Mouse (Mus musculus): ENCODE results near the gene Sigmar1. TPM values are rescaled to one million over a fixed set of nuclear protein-coding genes. Genes with fewer than 3 reads are reported as not detected.
"Not testable (repeated sequence)": the region's sequence is repeated elsewhere in the genome, so short reads cannot be mapped to it uniquely, and the experiment has no call there.

Sigmar1 gene
- polyA plus RNA-seq, 1 experiment from 2014 or later: 79.3 TPM

GRCm38 (mm10) chr4:41762688-41763114, 6.7 kb upstream of the Sigmar1 start:
- peaks cover 30% of the 10 kb centered on the region for H3K4me1 ChIP-seq (replicated peaks)
- not testable (repeated sequence) for H3K4me3 ChIP-seq, H3K9me3 ChIP-seq, H3K9ac ChIP-seq, H3K36me3 ChIP-seq, H3K27me3 ChIP-seq
- peak overlapping the region; percentile 48; the same call in 1 of the 2 replicates for H3K27ac ChIP-seq (replicated peaks)
- 40% methylated on average over 8 of the region's 8 CpGs for WGBS
- 0 out of 2 replicates have a peak overlapping the region, but pooled peaks have one; percentile 48 for H3K4me2 ChIP-seq
- ATAC-seq (ENCODE audit: low FRiP score, low read depth): peak; percentile 40

- Histone ChIP-seq H3K9ac (no peak overlapping the region), H3K9me3 (no peaks in the 10 kb centered on the region), H3K27me3 (no peaks in the 10 kb centered on the region), H3K4me3 (no peak overlapping the region), H3K4me1 (replicated peaks) (peaks cover 30% of the 10 kb centered on the region), H3K36me3 (0 out of 2 replicates have a peak, but pooled peaks cover 2% of the 10 kb centered on the region), H3K4me2 (peak overlapping the region; percentile 48; the same call in 1 of the 2 replicates), H3K27ac (replicated peaks) (peak overlapping the region; percentile 48)
- WGBS: 51% methylated on average over 8 of the region's 8 CpGs
- 0 out of 2 replicates have a peak, but pooled peaks have one; percentile 28 for ATAC-seq (ENCODE audit: low FRiP score, low read depth)
These were observed 6.2 kb upstream of the Sigmar1 start for GRCm38 (mm10) chr4:41762099-41762687.

- peak overlapping the region; percentile 48 for H3K4me2 ChIP-seq
- no peaks in the 10 kb centered on the region for H3K9me3 ChIP-seq
- H3K9ac ChIP-seq: no peak overlapping the region
- H3K27me3 ChIP-seq: no peaks in the 10 kb centered on the region
- peaks cover 32% of the 10 kb centered on the region for H3K4me1 ChIP-seq (replicated peaks)
- no peak overlapping the region for H3K4me3 ChIP-seq
- peak overlapping the region; percentile 48 for H3K27ac ChIP-seq (replicated peaks)
- H3K36me3 ChIP-seq: 0 out of 2 replicates have a peak, but pooled peaks cover 2% of the 10 kb centered on the region
- ATAC-seq (ENCODE audit: low FRiP score, low read depth): no peak
These were observed 5.7 kb upstream of the Sigmar1 start for GRCm38 (mm10) chr4:41761680-41762079.

GRCm38 (mm10) chr4:41760911-41761310, 5.0 kb upstream of the Sigmar1 start:
- H3K4me1 ChIP-seq (replicated peaks): peaks cover 38% of the 10 kb centered on the region
- no peaks in the 10 kb centered on the region for H3K27me3 ChIP-seq
- no peaks in the 10 kb centered on the region for H3K9me3 ChIP-seq
- H3K36me3 ChIP-seq: 0 out of 2 replicates have a peak, but pooled peaks cover 2% of the 10 kb centered on the region
- WGBS: 86% methylated on average over 4 of the region's 4 CpGs
- peak overlapping the region; percentile 48 for H3K4me2 ChIP-seq
- peak overlapping the region; percentile 25; the same call in 1 of the 2 replicates for H3K4me3 ChIP-seq
- H3K27ac ChIP-seq (replicated peaks): peak overlapping the region; percentile 16; the same call in 1 of the 2 replicates
- H3K9ac ChIP-seq: peak overlapping the region; percentile 14; the same call in 1 of the 2 replicates
- ATAC-seq (ENCODE audit: low FRiP score, low read depth): peak; percentile 10; the same call in 1 of the 2 replicates

GRCm38 (mm10) chr4:41760288-41760721, 4.3 kb upstream of the Sigmar1 start:
- 0 out of 2 replicates have a peak, but pooled peaks cover 2% of the 10 kb centered on the region for H3K36me3 ChIP-seq
- H3K27ac ChIP-seq (replicated peaks): peak overlapping the region; percentile 63
- peak overlapping the region; percentile 48 for H3K4me2 ChIP-seq
- H3K4me3 ChIP-seq: peak overlapping the region; percentile 25
- H3K9ac ChIP-seq: peak overlapping the region; percentile 14
- H3K9me3 ChIP-seq: no peaks in the 10 kb centered on the region
- no peaks in the 10 kb centered on the region for H3K27me3 ChIP-seq
- peaks cover 38% of the 10 kb centered on the region for H3K4me1 ChIP-seq (replicated peaks)
- ATAC-seq (ENCODE audit: low FRiP score, low read depth): peak; percentile 68
- under 1% methylated on average over 15 of the region's 15 CpGs for WGBS

- Histone ChIP-seq H3K4me3 (peak overlapping the region; percentile 25), H3K27ac (replicated peaks) (peak overlapping the region; percentile 63; the same call in 1 of the 2 replicates), H3K36me3 (0 out of 2 replicates have a peak, but pooled peaks cover 2% of the 10 kb centered on the region), H3K4me1 (replicated peaks) (peaks cover 41% of the 10 kb centered on the region), H3K9ac (peak overlapping the region; percentile 14; the same call in 1 of the 2 replicates), H3K27me3 (no peaks in the 10 kb centered on the region), H3K4me2 (peak overlapping the region; percentile 48), H3K9me3 (no peaks in the 10 kb centered on the region)
- WGBS: 49% methylated on average over 6 of the region's 6 CpGs
- ATAC-seq (ENCODE audit: low FRiP score, low read depth): no peak
These were observed 3.8 kb upstream of the Sigmar1 start for GRCm38 (mm10) chr4:41759656-41760287.

- Histone ChIP-seq H3K4me2 (no peak overlapping the region), H3K4me3 (no peak overlapping the region), H3K9me3 (no peaks in the 10 kb centered on the region), H3K27me3 (no peaks in the 10 kb centered on the region), H3K9ac (no peak overlapping the region), H3K27ac (replicated peaks) (no peak overlapping the region), H3K4me1 (replicated peaks) (peaks cover 44% of the 10 kb centered on the region), H3K36me3 (0 out of 2 replicates have a peak, but pooled peaks cover 2% of the 10 kb centered on the region)
- 82% methylated on average over 9 of the region's 9 CpGs for WGBS
- ATAC-seq (ENCODE audit: low FRiP score, low read depth): no peak
These were observed 3.2 kb upstream of the Sigmar1 start for GRCm38 (mm10) chr4:41759206-41759605.

- H3K4me1 ChIP-seq (replicated peaks): peaks cover 44% of the 10 kb centered on the region
- no peak overlapping the region for H3K4me2 ChIP-seq
- no peak overlapping the region for H3K4me3 ChIP-seq
- no peak for ATAC-seq (ENCODE audit: low FRiP score, low read depth)
- WGBS: 95% methylated on average over 4 of the region's 4 CpGs
- H3K36me3 ChIP-seq: 0 out of 2 replicates have a peak, but pooled peaks cover 2% of the 10 kb centered on the region
- no peaks in the 10 kb centered on the region for H3K27me3 ChIP-seq
- H3K27ac ChIP-seq (replicated peaks): no peak overlapping the region
- H3K9me3 ChIP-seq: no peaks in the 10 kb centered on the region
- no peak overlapping the region for H3K9ac ChIP-seq
These were observed 2.7 kb upstream of the Sigmar1 start for GRCm38 (mm10) chr4:41758701-41759100.

- H3K4me2 ChIP-seq: no peak overlapping the region
- H3K27ac ChIP-seq (replicated peaks): no peak overlapping the region
- H3K9me3 ChIP-seq: no peaks in the 10 kb centered on the region
- no peak for ATAC-seq (ENCODE audit: low FRiP score, low read depth)
- no peaks in the 10 kb centered on the region for H3K27me3 ChIP-seq
- peaks cover 44% of the 10 kb centered on the region for H3K4me1 ChIP-seq (replicated peaks)
- H3K4me3 ChIP-seq: no peak overlapping the region
- 87% methylated on average over 11 of the region's 11 CpGs for WGBS
- H3K36me3 ChIP-seq: 0 out of 2 replicates have a peak, but pooled peaks cover 2% of the 10 kb centered on the region
- H3K9ac ChIP-seq: no peak overlapping the region
These were observed 2.1 kb upstream of the Sigmar1 start for GRCm38 (mm10) chr4:41758021-41758420.

- 95% methylated on average over 13 of the region's 13 CpGs for WGBS
- ATAC-seq (ENCODE audit: low FRiP score, low read depth): no peak
- Histone ChIP-seq H3K4me1 (replicated peaks) (peaks cover 39% of the 10 kb centered on the region), H3K9ac (no peak overlapping the region), H3K27ac (replicated peaks) (no peak overlapping the region), H3K4me2 (no peak overlapping the region), H3K27me3 (no peaks in the 10 kb centered on the region), H3K9me3 (no peaks in the 10 kb centered on the region), H3K4me3 (no peak overlapping the region), H3K36me3 (0 out of 2 replicates have a peak, but pooled peaks cover 2% of the 10 kb centered on the region)
These were observed 1.4 kb upstream of the Sigmar1 start for GRCm38 (mm10) chr4:41757321-41757720.

GRCm38 (mm10) chr4:41756440-41756839, 483 bp upstream of the Sigmar1 start:
- Histone ChIP-seq H3K4me1 (replicated peaks) (peaks cover 30% of the 10 kb centered on the region), H3K27me3 (no peaks in the 10 kb centered on the region), H3K4me3 (peak overlapping the region; percentile 75), H3K36me3 (0 out of 2 replicates have a peak, but pooled peaks cover 2% of the 10 kb centered on the region), H3K9ac (0 out of 2 replicates have a peak overlapping the region, but pooled peaks have one; percentile 17), H3K27ac (replicated peaks) (no peak overlapping the region; the same call in 1 of the 2 replicates), H3K9me3 (no peaks in the 10 kb centered on the region), H3K4me2 (peak overlapping the region; percentile 89)
- 82% methylated on average over 8 of the region's 8 CpGs for WGBS
- ATAC-seq (ENCODE audit: low FRiP score, low read depth): 0 out of 2 replicates have a peak, but pooled peaks have one; percentile 2
